Mouse (Mus musculus): ENCODE measurements at regions not wholly inside any gene's neighbourhood (a gene's known extent, or its start where the extent isn't known, plus 50 kb on each side); places are given as distances from the start of the nearest gene placed in this dataset.

DNA sequence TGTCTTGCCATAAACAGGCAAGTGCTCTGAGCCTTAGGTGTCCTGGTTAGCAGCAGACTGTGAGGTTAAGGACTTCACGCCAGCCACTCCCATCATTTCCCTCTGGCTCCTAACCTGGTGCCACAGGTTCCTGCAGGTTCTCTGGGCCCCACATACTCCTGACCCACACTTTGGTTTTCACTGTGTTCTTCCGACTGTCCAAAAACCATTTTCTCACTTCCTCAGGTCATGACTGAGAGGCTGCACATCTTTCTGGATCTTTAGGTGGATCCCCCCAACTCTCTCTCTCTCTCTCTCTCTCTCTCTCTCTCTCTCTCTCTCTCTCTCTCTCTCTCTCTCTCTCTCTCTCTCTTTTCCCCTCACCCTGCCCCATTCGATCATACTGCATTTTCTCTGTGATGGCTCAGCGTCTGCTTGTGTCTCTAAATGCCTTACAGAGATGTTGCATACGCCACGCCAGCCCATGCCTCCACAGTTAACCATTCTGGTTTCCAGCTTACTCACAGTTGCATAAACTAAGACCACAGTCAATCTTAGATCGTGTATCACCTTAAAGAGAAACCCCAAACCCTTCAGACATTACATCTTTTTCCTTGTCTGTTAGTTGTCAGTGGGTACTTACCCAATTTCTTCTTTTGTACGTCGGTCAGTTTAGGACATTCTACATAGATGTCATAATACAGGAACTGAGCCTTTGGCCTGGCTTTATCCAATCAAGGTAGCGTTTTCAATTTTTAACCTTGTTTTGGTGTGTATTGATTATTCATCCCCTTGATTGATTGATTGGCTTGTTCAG lies 112.0 kb upstream of the Zfp217 start:
- in situ Hi-C loops (cut with MboI, MseI) = no loop called here

DNA sequence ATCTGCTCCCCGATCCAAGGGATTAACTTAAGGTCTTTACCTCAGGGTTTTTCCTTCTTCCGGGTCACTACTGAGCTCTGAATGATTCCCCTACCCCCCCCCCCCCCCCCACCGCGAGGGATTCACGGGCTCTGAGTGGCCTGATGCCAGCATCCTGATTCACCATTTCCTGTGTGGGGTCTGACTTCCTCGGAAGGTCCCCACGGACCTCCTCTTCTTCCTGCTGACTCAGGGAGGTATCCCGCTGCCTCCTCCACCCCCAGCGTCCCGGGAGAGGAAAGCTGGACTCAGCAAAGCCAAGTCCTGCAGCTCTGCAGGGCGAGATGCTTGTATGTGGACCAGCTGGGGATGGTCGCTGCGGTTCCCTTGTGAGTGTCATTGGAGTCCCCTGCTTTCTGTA lies 110.5 kb upstream of the Zfp217 start:
- in situ Hi-C loops (cut with MboI, MseI) = no loop called here

DNA sequence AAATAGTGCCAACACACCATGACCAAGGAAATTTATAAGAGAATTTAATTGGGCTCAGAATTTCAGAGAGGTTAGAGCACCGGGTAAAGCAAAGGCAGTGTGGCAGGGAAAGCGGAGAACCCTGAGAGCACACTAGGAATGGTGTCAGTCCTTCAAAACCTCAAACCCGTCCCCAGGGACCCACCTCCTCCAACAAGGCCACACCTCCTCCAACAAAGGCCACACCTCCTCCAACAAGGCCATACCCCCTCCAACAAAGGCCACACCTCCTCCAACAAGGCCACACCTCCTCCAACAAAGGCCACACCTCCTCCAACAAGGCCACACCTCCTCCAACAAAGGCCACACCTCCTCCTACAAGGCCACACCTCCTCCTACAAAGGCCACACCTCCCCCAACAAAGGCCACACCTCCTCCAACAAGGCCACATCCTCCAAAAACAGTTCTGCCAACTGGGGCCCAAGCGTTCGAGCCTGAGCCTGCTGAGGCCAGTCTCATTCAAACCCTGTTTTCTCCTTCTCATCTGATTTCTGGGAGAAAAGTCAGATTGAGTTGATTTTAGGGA lies 109.8 kb upstream of the Zfp217 start:
- in situ Hi-C loops (cut with MboI, MseI) = no loop called here

DNA sequence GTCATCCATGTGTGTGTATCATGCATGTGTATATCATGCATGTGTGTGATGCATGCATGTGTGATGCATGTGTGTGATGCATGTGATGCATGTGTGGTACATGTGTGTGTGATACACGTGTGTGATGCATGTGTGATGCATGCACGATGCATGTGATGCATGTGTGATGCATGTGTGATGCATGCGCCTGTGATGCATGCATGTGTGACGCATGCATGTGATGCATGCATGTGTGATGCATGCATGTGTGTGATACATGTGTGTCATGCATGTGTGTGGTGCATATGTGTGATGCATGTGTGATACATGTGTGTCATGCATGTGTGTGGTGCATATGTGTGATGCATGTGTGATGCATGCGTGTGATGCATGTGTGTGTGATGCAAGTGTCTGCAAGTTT lies 108.1 kb upstream of the Zfp217 start:
- in situ Hi-C loops (cut with MboI, MseI) = no loop called here

DNA sequence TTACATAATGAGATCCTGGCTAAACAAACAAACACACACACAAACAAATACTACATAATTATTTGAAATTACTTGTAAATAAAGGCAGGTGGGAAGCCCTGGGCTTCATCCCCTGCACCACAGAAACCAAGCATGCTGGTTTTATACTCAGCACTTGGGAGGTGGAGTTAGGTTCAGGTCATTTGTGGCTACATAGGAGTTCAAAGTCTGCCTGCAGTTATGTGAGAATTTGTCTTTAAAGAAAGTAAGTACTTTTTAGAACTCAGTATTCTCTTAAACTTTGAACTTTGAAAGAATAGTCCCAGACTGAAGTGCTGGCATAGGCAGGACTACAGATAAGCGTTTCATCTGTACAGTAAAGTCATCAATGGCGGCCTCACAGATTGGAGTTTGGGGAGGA lies 107.6 kb upstream of the Zfp217 start:
- in situ Hi-C loops (cut with MboI, MseI) = no loop called here

DNA sequence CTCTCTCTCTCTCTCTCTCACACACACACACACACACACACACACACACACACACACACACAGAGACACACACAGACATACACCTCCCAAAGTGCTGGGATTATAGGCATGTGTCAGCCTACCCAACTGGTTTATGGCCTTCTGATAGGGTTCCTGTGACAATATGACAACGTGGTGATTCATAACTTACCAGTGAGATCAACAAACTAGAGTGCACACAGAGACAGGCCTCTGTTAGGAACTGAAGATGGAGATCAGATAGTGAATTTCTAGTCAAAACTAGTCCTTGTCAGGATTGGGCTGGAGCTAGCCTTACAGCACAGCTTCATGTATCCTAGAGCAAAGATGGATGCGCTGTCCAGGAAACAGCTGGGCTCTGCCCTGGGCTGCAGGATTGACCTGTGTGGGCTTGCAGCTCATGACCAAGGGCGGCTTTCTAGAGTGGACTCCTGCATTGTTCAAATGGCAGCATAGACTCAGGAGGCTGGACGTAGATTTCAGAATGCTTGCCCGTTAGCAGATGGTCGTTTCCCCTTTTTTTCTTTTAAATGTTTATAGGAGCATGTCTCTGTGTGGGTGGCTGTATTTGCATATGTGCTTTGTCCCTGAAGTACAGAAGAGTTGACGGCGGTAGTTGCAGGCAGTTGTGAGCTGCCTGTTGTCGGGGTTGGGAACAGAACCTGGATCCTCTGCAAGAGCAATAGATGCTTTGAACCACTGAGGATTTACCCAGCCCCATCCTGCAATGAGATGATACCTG lies 106.0 kb upstream of the Zfp217 start:
- in situ Hi-C loops (cut with MboI, MseI) = no loop called here

DNA sequence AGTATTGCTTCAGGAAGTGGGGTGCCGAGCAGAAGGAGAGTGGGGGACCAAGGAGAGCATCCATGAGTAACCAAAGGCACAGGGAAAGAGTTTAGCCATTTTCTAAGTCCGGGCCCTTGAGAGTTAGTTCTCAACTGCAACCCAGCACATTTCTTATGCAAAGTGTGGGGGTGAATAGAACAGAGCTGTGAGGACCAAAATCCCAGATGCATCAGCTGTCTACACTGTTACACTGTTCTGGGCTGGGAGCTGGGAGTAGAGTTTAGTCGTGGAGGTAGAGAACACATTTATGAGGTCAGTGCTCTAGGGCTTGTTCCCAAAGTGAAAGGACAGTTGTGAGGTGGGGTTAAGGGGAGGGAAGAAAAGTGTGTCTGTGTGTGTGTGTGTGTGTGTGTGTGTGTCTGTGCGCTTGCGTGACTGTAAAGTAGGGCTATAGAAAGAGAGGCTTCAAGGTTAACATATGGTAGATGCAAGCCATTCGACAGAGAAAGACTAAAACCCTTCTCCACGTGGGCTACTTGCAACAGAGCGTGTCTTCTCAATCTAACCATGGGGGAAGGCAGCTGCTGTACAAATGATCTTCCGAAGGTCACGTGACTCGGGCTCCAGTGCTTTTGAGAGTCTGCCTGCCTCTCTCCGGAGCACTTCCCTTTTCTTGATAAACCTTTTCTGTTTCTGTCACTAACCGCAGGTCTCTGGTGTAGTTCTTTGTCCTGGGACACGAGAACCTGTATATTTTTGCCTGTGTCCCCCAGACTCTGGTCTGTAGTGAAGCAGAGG lies 104.5 kb upstream of the Zfp217 start:
- in situ Hi-C loops (cut with MboI, MseI) = no loop called here

DNA sequence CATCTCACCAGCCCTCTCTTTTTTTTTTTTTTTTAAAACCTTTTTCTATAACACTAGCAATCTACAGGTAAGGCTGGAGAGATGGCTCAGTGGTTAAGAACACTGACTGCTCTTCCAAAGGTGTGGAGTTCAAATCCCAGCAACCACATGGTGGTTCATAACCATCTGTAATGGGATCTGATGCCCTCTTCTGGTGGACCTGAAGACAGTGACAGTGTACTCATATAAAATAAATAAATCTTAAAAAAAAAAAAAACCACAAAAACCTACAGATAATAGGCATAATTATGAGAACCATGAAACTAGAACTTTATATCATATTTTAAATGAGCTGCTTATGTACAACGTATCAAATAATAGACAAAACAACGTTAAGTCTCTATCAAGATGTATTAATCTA lies 102.8 kb upstream of the Zfp217 start:
- in situ Hi-C loops (cut with MboI, MseI) = no loop called here

DNA sequence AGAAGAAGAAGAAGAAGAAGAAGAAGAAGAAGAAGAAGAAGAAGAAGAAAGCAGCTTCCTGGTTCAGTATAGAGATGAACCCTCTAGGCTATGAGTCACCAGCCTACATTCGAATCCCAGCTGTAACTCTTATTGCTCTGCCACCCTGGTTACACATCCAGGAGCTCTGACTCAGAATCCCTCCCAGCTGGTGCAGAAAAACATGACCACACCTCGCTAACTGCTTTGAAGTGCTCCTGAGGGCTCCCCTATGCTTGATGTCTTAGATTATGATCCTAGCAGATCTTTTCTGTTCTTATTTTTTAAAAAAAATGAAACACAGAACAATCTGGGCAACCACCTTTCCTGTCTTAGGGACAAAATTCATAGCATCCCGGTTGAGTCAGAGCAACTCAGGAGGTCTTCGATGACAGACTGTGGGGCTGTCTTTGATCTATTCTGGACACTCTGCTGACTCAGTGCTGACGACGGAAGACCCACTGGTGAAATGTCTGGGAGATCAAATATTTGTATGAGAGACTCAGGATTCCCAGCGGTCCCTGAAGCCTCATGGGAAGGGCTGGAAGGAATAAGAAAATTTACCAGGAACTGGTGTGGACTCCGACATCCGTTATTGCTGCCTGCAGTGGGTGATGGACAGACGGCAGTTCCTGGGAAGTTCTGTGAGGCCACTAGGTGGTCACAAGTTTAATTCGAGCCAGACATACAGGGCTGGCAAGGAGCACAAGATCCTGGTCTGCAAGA lies 100.0 kb upstream of the Zfp217 start:
- in situ Hi-C loops (cut with MboI, MseI) = loop anchor here in 1 of 2 experiments (5.0 to 25.0 kb wide), 2 partner anchors 64 to 861 kb away; no protein-coding TSS in a partner anchor

DNA sequence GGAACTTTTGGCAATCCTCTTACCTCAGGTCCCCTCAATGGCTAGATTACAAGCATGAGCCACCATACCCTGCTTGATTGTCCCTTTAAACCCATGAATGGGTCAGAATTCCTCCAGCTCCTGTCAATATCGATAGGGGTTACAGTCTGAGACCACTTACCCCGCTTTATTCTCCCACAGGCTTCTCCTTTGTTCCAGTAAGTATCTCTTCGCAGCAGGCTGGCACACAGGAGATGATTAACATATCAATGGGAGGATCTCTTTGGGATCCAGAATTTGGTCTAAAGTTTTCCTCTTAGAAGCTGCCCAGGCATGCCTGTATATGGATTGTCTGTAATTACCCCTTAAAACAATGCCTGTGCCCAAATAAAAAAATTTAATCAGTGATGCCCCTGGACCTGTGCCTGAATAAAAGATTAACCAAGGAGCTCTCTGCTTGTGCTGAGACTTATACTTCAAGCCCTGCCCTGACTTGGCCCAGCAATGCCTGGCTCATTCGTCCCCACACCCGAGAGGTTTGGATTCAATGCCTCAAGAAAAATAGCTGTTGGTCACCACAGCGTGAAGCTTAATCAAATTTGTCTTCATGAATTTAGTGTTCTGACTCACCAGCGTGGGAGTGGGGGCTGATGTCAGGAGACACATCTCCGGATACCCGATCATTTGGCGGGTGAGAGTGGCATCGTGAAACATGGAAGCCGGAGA lies 97.9 kb upstream of the Zfp217 start:
- in situ Hi-C loops (cut with MboI, MseI) = loop anchor here in 1 of 2 experiments (5.0 to 25.0 kb wide), 2 partner anchors 67 to 858 kb away; no protein-coding TSS in a partner anchor

DNA sequence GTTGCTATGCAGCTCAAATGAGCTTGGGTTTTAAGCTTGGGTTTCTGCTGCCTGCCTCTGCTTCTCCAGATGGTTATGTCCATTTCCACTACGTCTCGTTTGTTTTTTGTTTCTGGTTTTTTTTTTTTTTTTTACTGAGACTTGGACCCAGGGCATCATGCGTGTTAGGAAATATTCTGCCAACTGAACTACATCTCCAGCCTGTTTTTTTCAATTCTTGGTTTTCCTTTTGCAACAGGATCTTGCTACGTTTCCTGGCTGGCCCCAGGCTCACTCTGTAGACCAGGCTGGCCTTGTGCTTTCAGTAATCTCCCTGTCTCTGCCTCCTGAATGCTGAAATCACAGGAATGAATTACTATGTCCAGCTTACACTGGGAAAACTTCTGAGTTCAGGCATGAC lies 96.2 kb upstream of the Zfp217 start:
- in situ Hi-C loops (cut with MboI, MseI) = loop anchor here in 1 of 2 experiments (25.0 kb wide), 1 partner anchor 857 kb away; no protein-coding TSS in a partner anchor

DNA sequence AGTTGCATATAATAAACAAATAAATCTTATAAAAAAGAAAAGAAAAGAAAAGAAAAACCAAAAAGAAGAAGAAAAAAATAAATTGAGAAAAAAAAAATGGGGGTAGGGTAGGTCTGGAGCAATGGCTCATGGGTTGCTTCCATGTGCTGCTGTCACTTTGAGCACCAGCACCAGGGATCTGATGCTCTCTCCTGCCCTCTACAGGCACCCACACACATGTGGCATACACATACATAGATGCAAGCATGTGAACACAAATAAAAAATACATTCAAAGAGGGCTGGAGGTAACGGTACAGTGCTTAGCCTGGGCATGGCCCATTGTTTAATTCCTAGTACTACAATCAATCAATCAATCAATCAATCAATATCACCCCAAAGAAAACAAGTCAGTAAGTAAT lies 90.1 kb upstream of the Zfp217 start:
- in situ Hi-C loops (cut with MboI, MseI) = loop anchor here (10.0 to 25.0 kb wide), 2 partner anchors 123 to 851 kb away; no protein-coding TSS in a partner anchor

DNA sequence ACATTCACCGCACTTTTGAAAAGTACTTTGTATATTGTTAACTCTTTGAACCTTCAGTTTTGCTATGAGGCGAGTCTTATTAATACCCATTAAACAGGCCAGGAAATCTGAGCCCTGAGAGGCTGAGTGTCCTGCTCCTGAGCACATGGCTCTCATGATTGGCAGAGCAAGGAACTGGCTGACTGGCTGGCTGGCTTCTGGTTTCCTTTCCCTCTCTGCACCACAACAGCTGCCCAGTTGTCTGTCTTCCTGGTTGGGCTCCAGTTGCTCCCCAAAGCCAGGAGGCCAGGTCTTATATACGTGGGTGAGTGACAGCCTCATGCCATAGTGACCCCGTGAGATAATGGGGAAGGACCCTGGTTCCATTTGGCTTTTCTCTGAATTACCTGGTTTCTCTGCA lies 85.5 kb upstream of the Zfp217 start:
- in situ Hi-C loops (cut with MboI, MseI) = loop anchor here (5.0 to 25.0 kb wide), 3 partner anchors 46 to 846 kb away; no protein-coding TSS in a partner anchor

DNA sequence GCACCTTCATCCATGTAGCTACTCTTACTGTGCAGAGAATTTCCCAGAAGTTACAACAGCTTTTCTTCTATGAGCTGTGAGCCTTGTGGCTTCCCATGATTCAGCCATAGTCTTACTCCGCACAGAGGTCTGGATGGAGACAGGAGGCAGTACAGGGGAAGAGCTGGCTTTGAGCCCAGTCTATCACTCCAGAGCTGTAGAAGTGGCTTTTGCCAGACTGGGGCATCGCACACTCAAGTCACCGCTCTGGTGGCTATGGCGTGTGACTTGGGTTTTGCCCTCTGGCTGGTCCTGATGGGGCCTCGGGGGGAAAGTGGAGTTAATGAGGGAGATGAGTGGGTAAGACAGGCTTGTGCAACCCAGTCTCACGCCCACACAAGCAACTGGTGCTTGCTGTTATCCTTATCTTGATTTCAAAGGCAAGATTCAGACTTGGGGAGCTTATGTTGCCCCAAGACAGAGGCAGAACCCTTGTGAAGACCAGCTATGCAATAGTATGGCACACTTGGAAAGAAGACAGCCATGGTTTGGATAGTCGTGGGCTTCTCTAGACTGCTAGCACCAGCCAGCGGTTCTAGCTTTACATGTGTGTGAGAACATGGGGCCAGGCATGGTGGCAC lies 81.7 kb upstream of the Zfp217 start:
- in situ Hi-C loops (cut with MboI, MseI) = loop anchor here (5.0 to 25.0 kb wide), 3 partner anchors 42 to 842 kb away; no protein-coding TSS in a partner anchor

DNA sequence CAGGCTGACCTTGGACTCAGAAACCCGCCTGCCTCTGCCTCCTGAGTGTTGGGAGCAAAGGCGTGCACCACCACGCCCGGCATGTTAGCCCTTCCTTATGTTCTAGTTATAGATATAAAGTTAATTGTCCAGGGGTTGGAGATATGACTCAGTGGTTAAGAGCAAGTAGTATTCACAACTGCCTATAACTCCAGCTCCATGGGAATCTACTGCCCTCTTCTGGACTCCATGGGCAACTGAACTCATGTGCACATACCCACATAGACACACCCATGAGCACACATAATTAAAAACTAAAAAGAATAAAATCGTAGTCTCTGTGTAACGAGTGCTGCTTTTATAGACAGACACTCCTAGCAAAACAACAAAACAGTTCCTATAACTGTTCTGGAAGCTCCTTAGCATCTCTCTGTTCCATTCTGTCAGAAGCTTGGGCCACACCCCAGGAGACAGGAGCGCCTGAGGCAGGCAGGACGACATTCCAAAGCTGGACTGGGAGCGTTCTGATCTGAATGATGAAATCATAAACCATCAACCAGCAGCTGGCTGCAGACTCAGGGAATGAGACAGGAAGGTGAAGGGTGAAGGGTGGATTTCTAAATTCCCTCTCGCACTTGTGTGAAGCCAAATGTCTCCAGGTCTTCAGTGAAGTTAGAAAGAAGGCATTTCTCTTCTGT lies 80.6 kb upstream of the Zfp217 start:
- in situ Hi-C loops (cut with MboI, MseI) = loop anchor here in 1 of 2 experiments (25.0 kb wide), 1 partner anchor 841 kb away; no protein-coding TSS in a partner anchor

DNA sequence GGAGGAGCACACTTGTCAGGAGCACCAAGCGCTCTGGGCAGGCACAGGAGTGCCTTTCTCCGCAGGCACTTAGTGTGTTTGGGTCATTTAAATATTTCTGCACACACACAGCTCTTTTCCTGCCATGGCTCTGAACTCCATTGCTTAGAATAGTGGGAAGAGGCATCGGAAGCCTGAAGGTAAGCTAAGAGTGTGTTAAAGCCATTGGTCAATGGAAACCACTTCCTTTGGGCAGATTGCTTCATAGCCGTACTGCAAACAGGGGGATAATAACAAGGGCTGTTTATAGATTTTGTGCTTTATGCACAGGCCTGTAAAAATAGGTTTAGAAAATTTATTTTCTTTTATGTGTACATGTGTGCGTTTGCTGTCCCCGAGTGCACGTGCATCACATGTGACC lies 76.0 kb upstream of the Zfp217 start:
- in situ Hi-C loops (cut with MboI, MseI) = no loop called here

DNA sequence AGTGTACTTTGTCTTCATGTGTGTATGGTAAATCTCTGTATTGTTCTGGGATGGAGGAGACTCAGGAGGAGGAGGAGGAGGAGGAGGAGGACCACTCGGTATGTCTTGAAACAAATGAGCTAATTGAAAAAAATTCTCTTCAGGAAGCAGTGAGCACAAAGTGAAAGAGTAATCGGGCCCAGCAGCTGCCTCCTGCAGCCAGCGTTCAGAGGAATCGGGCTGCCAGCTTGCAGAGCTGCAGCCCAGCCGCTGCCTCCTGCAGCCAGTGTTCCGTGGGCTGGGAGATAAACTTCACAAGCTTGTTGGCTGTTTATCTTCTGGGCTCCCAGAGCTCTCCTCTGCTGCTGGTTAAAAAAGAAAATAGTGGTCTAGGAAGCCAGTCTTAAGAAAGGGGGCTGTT lies 74.9 kb upstream of the Zfp217 start:
- in situ Hi-C loops (cut with MboI, MseI) = no loop called here

DNA sequence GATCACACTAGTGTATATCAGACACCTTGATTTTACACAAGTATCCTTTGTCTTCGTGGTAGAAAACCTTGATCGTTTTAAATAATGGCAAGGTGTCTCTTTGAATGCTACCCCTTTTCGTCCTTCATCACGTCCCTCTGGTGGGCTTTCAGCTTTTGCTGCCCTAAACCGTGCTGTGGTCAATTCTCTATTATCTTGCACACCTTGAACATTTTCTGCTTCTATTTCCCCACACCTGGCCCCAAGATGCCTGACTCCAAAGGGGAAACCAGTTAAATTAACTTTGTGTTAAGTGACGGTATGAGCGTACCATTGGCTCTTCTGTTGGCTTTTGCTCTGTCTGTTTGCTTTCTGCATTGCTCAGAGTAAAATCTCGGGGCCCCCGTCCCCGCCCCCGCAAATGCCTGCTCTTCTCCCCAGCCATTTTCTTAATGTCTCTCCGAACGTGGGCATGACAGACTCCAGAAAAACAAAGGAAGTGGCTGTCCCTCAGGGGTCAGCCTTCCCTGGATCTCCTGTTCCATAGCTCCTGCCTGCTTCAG lies 74.2 kb upstream of the Zfp217 start:
- in situ Hi-C loops (cut with MboI, MseI) = no loop called here
